In genomic region chr5:99247915-99248314, GRCm38 (mm10) we compare ENCODE assay signal across 9 mouse cellular contexts.
A peak's percentile ranks its signal among the peaks of the same experiment; 100 is the strongest.
DNase-seq lines count a peak whose midpoint lies in the region; ATAC-seq and TF ChIP-seq lines count a peak whose summit lies in the region.
"Had no signal": no experiment of that assay in that cellular context is flagged by ENCODE, and none has a peak within 500 bp of the region (broad histone marks: within the 10 kb centered on the region; RNA-seq: fewer than 3 reads in every experiment).

No protein-coding gene starts in this region.

- H3K4me2 ChIP-seq in kidney, postnatal 0 days (ENCODE audit: low read length), result no peak overlapping the region
- H3K4me2 ChIP-seq in limb, embryonic 12.5 days, result peak overlapping the region; percentile 69

- no peaks in the 10 kb centered on the region; the same call in 1 of the 2 replicates for H3K4me1 ChIP-seq in kidney, postnatal 0 days (replicated peaks; ENCODE audit: insufficient read depth, low read length)
- H3K4me1 ChIP-seq in limb, embryonic 12.5 days (replicated peaks), result peaks cover 65% of the 10 kb centered on the region

- H3K9me3 ChIP-seq in kidney, postnatal 0 days (replicated peaks; ENCODE audit: low read length), result no peaks in the 10 kb centered on the region
- no peaks in the 10 kb centered on the region for H3K9me3 ChIP-seq in limb, embryonic 12.5 days
- H3K9me3 ChIP-seq: hindbrain, embryonic 12.5 days had no signal

- H3K9ac ChIP-seq in kidney, postnatal 0 days (ENCODE audit: low read depth, low read length), result no peak overlapping the region
- no peak overlapping the region for H3K9ac ChIP-seq in limb, embryonic 12.5 days (replicated peaks)

- peak; percentile 16 to 46 for DNase-seq in cerebellum, postnatal 14 days
- no peak for DNase-seq in cerebellum, postnatal 4 days (ENCODE audit: low spot score in 2 of 2)
- no peak for DNase-seq in kidney, postnatal 0 days (ENCODE audit: low spot score)
- DNase-seq in kidney, postnatal 36 days, result no peak
- peak; percentile 43 to 58 for DNase-seq in B cell, adult 2 months
- DNase-seq in layer of hippocampus, adult 8-10 months (ENCODE audit: low spot score in 2 of 2), result no peak
- DNase-seq in kidney, postnatal 10 days, result no peak

- 88% methylated on average over 6 of the region's 6 CpGs for WGBS in kidney, postnatal 0 days
- 87% methylated on average over 6 of the region's 6 CpGs for WGBS in limb, embryonic 12.5 days

- no peak for ATAC-seq in kidney, postnatal 0 days (replicated peaks; ENCODE audit: low FRiP score, low read depth)
- ATAC-seq in limb, embryonic 12.5 days (ENCODE audit: insufficient number of reproducible peaks, insufficient read depth, low FRiP score, low TSS enrichment, low read depth), result no peak

- H3K4me3 ChIP-seq in kidney, postnatal 0 days (replicated peaks; ENCODE audit: low read depth, low read length), result no peak overlapping the region
- H3K4me3 ChIP-seq in limb, embryonic 12.5 days (replicated peaks), result no peak overlapping the region
- H3K4me3 ChIP-seq: hindbrain, embryonic 12.5 days had no signal

- peak; percentile 30; the same call in 1 of the 2 replicates for TF ChIP-seq CTCF in kidney, postnatal 0 days (IDR thresholded peaks at IDR 0.05; ENCODE audit: low read depth)

- no peaks in the 10 kb centered on the region for H3K27me3 ChIP-seq in kidney, postnatal 0 days (ENCODE audit: insufficient read depth, low read length)
- H3K27me3 ChIP-seq in limb, embryonic 12.5 days, result no peaks in the 10 kb centered on the region

- H3K27ac ChIP-seq in kidney, postnatal 0 days, result no peak overlapping the region
- peak overlapping the region; percentile 31; the same call in 1 of the 2 replicates for H3K27ac ChIP-seq in limb, embryonic 12.5 days
- H3K27ac ChIP-seq: hindbrain, embryonic 12.5 days had no signal

- H3K36me3 ChIP-seq in kidney, postnatal 0 days (ENCODE audit: insufficient read depth, low read length), result no peaks in the 10 kb centered on the region
- H3K36me3 ChIP-seq in limb, embryonic 12.5 days, result peaks cover under 1% of the 10 kb centered on the region; the same call in 1 of the 2 replicates
- H3K36me3 ChIP-seq: hindbrain, embryonic 12.5 days had no signal

Comparison
In these comparisons a context has a peak if more than half of its experiments do, and no peak if none do; other contexts are left out.
1. DNase-seq: peak in cerebellum, postnatal 14 days (2 of 2) and B cell, adult 2 months (2 of 2); none in cerebellum, postnatal 4 days (0 of 2), kidney, postnatal 0 days (single experiment), kidney, postnatal 36 days (0 of 2), layer of hippocampus, adult 8-10 months (0 of 2) and kidney, postnatal 10 days (single experiment).